Mouse (Mus musculus): ENCODE measurements around the gene Vps18.

The Vps18 gene

DNA sequence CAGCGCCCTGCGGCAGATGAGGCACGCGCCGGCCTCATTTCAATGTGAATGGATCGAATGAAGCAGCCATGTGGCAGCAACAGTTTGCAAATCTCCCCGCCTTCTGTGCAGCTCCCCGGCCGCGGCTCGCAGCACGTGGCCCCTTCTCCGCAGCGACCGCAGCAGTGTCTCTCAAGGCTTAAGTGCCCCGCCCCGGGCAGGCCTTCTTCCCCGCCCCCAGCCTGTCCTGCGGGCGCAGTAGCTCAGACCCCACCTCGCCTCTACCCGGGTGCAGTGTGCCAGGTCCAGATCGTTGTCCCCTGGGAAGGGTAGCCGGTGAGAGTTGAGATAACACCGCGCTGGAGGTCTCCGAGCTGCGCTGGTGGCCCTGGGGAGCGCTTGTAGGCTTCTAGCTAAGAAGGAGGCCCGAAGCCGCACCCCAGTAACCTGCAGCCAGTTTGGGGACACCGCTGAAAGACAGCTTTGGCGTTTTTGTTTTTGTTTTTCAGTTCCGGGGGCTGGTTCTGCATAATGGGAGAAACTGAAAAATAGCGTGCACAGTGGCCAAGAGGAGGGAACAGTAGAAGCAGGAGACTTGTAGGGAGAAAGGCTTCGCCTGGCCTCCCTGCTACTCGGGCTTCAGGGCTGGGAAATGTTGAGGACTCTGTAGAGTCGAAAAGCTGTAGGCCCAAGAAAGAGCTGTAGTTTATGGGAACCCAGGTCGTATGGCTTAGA lies 34.2 kb downstream of the Vps18 start:
- DNase-seq, result no peak

- no peak for DNase-seq
Observed at GRCm38 (mm10) chr2:119323866-119324575, 35.5 kb downstream of the Vps18 start.

- DNase-seq, result peak; percentile 67
Observed at GRCm38 (mm10) chr2:119324576-119325318, 36.2 kb downstream of the Vps18 start.

GRCm38 (mm10) chr2:119325568-119326143 lies 37.1 kb downstream of the Vps18 start, which contains the start of gene Dll4:
TSS of gene Dll4 (plus strand) at chr2:119325784.
- peak; percentile 90 for DNase-seq

DNA sequence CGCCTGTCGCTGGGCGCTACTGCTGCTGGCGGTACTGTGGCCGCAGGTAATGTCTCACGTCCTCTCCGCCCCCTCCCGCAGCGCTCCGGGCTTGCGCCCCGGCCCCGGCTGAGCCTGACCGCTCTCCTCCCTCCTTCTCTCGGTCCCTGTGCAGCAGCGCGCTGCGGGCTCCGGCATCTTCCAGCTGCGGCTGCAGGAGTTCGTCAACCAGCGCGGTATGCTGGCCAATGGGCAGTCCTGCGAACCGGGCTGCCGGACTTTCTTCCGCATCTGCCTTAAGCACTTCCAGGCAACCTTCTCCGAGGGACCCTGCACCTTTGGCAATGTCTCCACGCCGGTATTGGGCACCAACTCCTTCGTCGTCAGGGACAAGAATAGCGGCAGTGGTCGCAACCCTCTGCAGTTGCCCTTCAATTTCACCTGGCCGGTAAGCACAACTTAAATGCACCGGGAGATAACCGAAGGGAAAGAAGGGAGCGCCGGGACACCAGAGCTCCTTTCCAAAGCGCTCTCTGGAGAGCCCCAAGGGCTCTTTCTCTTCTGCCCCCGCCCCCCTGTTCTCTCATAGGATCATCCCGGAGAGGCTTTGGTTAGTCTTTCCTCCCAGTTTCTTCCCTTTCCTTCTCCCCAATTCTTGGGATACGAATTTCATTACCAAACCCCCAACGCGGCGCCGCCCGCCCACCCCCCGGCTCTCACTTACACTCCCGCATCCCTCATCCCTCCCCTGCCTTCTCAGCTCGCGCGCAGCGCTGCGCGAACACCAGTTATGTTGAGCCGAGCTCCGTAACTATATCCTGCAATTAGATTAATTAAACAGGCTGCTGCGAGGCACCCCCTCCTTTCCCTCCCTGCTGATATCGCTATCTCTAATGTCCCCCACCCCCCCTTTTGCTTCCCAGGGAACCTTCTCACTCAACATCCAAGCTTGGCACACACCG lies 37.9 kb downstream of the Vps18 start:
- no peak for DNase-seq

DNA sequence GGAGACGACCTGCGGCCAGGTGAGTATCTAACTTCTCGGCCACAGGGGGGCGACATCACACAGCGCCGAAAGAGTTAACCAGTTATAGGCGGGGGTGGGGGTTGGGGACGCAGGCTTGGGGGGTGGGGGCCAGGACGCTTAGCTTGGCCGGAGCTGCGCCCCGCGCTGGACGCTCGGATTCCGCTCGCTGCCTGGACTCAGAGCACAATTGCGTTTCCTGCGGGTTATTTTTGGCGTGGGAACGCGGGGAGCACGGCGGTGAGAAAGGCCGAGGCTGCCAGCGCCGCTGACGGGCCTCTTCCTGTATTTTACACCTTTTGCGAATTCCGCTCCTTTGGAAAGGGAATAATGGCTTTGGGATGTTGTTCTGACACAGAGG lies 38.6 kb downstream of the Vps18 start:
- peak; percentile 82 for DNase-seq

- no peak for DNase-seq
Observed at GRCm38 (mm10) chr2:119327942-119328526, 39.5 kb downstream of the Vps18 start.

DNA sequence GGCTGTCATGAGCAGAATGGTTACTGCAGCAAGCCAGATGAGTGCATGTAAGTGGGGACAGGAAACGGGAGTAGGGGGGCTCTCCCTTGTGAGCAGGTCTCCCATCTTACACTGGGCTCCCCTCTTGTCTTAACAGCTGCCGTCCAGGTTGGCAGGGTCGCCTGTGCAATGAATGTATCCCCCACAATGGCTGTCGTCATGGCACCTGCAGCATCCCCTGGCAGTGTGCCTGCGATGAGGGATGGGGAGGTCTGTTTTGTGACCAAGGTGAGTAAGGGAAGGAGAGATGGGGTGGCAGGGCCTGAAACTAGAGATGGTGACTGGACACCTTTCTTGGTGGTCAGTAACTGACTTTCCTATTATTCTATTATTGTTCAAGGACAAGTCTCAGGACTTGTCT lies 40.0 kb downstream of the Vps18 start:
- DNase-seq, result no peak

- no peak for DNase-seq
Observed at GRCm38 (mm10) chr2:119329123-119329817, 40.7 kb downstream of the Vps18 start.

GRCm38 (mm10) chr2:119330795-119331194 lies 42.3 kb downstream of the Vps18 start:
- no peak for DNase-seq

GRCm38 (mm10) chr2:119332177-119332661 lies 43.7 kb downstream of the Vps18 start:
- DNase-seq, result no peak

DNA sequence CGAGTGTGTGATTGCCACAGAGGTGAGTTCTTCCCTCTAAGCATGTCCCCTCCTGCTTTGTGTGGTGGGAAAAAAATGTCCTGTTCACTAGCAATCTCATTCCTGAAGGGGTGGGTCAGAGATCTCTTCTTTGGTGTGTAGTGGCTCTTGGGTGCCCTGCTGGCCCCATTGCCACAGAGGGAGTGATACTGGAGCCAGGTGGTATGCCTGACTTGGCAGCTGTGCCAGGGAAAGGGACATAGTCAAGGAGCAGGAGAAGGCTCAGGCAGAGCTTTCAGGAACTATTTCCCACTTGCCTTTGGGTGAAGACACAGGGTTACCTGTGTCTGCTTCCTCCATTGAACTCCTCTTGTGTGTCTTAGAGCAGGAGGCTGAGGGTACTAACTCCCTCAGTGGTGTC lies 45.6 kb downstream of the Vps18 start:
- no peak for DNase-seq

- no peak for DNase-seq
Observed at GRCm38 (mm10) chr2:119334964-119335525, 46.5 kb downstream of the Vps18 start.

- no peak for DNase-seq
Observed at GRCm38 (mm10) chr2:119335535-119335934, 47.0 kb downstream of the Vps18 start.

DNA sequence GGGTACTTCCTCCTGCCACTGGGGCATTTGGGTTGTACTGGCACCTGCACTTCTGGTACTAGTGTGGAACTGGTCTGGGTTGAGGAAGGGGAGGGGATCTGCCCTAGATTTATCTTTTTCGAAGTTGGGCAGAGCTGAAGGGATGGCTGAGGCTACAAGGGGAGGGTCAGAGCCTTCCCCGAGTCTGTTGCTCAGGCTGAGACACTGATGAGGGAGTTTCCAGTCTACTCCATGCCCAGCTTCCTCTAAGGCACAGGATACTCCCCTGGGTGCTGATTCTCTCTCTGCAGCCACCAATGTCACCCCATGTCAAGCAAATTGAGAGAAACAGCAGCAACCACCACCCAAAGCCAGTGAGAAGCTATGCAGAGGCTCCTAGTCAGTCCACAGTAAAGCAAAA lies 47.5 kb downstream of the Vps18 start:
- DNase-seq, result no peak

DNA sequence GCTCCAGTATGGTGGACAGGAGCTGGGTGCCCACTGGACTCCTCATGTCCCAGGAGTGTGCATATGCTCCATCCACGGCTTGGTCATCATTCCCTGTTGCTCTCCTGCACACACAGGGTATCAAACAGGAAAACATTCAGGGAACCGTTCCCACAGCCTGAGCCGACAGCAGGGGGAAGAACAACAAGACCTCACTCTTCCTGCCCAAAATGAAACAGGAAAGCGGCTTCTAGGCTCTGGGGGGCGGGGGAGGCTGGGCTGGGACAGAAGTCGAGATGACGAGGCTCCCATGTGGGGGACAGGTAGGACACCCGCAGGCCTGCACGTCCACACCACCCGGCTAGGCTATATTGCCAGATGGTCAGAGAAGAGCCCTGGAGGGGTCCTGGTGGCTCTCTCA lies 47.9 kb downstream of the Vps18 start:
- no peak for DNase-seq

- peak; percentile 95 for DNase-seq
Observed at GRCm38 (mm10) chr2:119337425-119338265, 49.1 kb downstream of the Vps18 start.

DNA sequence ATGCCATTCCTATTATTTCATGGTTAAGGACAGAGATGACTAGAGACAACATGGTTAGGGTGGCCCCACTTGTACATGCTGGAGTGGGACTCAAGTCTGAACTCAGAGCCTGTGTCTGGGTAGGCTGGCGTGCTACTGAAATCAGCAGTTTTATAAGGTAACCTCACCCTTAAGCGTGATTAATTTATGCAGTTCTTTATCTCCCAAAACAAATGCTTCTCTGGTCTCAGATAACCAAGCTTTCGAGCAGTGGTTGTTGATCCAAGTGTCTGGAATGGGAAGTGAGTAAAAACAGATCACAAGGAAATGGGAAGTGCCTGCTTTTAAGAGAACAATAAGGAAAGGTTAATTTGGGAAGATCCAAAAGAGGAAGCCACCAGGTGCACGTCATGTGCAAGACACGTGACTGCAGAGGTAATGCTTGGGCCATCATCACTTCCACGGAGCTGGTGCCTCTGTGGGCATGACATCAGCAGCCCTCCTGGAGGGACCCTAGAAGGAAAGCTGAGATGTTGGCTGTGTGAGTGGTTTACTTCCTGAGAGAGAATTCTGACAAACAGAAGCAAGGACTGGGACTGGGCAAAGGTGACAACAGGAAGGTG lies 56.1 kb downstream of the Vps18 start:
- DNase-seq, result no peak

Measured in lung, postnatal 10 days (tissue).